Mouse (Mus musculus): ENCODE data around the gene Ccl4. TPM values are rescaled to one million over a fixed set of nuclear protein-coding genes. Genes with fewer than 3 reads are reported as not detected.

Ccl4 gene
- total and polyA plus RNA-seq, 2 experiments, result 1.1 TPM; not detected in 1

DNA sequence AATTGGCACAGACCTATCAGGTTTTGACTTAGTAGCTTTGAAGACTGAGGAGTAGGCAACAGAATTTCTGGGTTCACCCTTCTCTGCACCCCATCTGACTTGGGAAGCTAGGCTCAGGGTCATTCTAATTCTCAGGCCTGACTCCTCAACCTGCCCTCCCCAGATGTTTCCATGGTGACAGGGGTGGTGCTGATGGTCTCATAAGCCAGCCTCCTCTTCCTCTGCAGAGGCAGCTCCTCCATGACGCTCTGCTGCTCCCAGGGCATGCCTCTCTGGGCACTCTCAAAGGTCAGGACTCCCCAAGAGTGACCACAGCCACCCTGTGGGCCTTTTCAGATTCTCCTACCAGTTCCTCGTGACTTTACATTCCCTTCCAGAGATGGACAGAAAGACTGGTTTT is 23.4 kb upstream of the Ccl4 start:
- TF ChIP-seq CTCF (IDR thresholded peaks at IDR 0.05; ENCODE audit: low read depth, low read length) (no peak), POLR2A (IDR thresholded peaks at IDR 0.05; ENCODE audit: extremely low read depth, insufficient read depth, low read length) (no peak)
- no peaks in the 10 kb centered on the region for H3K36me3 ChIP-seq (ENCODE audit: control insufficient read depth, insufficient read depth, low read length)
- H3K4me1 ChIP-seq (ENCODE audit: control insufficient read depth, insufficient read depth, low read length), result no peaks in the 10 kb centered on the region
- no peaks in the 10 kb centered on the region for H3K79me2 ChIP-seq (ENCODE audit: control insufficient read depth, insufficient read depth, low read length)
- no peak for DNase-seq (ENCODE audit: extremely low read depth, low read depth, low spot score)
- no peak overlapping the region for H3K27ac ChIP-seq (replicated peaks; ENCODE audit: insufficient read depth, low read depth, low read length)
- WGBS, result 80% methylated on average over 2 of the region's 2 CpGs
- no peak overlapping the region for H3K4me3 ChIP-seq (ENCODE audit: insufficient read depth, low read depth, low read length)
- H3K27me3 ChIP-seq (ENCODE audit: control insufficient read depth, insufficient read depth, low read length), result no peaks in the 10 kb centered on the region
- no peak overlapping the region for H3K9ac ChIP-seq (ENCODE audit: low read depth, low read length)

DNA sequence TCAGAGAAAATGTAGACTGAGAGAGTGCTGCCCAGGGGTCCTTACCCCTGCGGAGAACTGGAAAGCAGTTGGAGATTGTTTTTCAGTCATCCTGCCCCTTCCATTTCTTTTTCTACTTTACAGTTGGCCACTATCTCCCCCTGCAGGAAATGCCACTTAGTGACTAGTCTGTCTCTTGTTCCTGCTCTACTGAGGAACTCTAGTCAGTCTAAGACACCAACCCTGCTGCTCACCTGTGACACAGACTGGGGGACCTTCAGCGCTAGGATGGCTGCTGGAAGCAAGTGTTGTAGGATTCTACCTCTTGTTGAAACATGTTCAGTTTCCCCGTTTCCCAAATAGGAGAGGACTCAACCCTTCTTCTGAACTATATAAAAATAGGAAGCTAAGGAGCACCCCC is 22.9 kb upstream of the Ccl4 start:
- WGBS, result 80% methylated on average over 3 of the region's 3 CpGs

DNA sequence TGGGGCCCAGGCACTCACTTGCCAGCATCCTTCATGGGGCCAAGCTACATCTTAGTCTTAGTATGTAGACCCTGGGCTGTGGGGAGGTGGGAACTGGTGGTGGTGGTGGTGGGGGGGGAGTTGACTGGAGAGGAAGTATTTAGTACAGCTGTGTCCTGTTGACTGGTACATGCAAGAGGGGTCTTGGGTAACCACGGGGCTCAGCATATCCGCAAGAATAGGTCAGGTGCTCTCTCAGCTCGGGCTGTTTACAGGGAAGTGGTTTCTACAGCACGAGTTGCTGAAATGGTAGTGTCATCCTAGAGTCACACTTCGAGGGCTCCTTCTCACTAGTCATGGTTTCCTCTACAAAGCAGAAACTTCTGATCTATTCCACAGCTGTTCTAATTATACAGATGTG is 22.2 kb upstream of the Ccl4 start:
- 74% methylated on average over 5 of the region's 5 CpGs for WGBS
- H3K36me3 ChIP-seq (ENCODE audit: control insufficient read depth, insufficient read depth, low read length), result no peaks in the 10 kb centered on the region
- H3K79me2 ChIP-seq (ENCODE audit: control insufficient read depth, insufficient read depth, low read length), result no peaks in the 10 kb centered on the region
- TF ChIP-seq CTCF (IDR thresholded peaks at IDR 0.05; ENCODE audit: low read depth, low read length), result no peak
- no peak for TF ChIP-seq POLR2A (IDR thresholded peaks at IDR 0.05; ENCODE audit: extremely low read depth, insufficient read depth, low read length)
- no peak overlapping the region for H3K27ac ChIP-seq (replicated peaks; ENCODE audit: insufficient read depth, low read depth, low read length)
- H3K9ac ChIP-seq (ENCODE audit: low read depth, low read length), result no peak overlapping the region
- no peak overlapping the region for H3K4me3 ChIP-seq (ENCODE audit: insufficient read depth, low read depth, low read length)
- H3K27me3 ChIP-seq (ENCODE audit: control insufficient read depth, insufficient read depth, low read length), result no peaks in the 10 kb centered on the region
- H3K4me1 ChIP-seq (ENCODE audit: control insufficient read depth, insufficient read depth, low read length), result no peaks in the 10 kb centered on the region
- no peak for DNase-seq (ENCODE audit: extremely low read depth, low read depth, low spot score)

More for the DNA sequence above, 22.9 kb upstream of the Ccl4 start:
- no peak for DNase-seq (ENCODE audit: extremely low read depth, low read depth, low spot score)
- Histone ChIP-seq H3K79me2 (ENCODE audit: control insufficient read depth, insufficient read depth, low read length) (no peaks in the 10 kb centered on the region), H3K27ac (replicated peaks; ENCODE audit: insufficient read depth, low read depth, low read length) (no peak overlapping the region), H3K4me1 (ENCODE audit: control insufficient read depth, insufficient read depth, low read length) (no peaks in the 10 kb centered on the region), H3K36me3 (ENCODE audit: control insufficient read depth, insufficient read depth, low read length) (no peaks in the 10 kb centered on the region), H3K9ac (ENCODE audit: low read depth, low read length) (no peak overlapping the region), H3K4me3 (ENCODE audit: insufficient read depth, low read depth, low read length) (no peak overlapping the region), H3K27me3 (ENCODE audit: control insufficient read depth, insufficient read depth, low read length) (no peaks in the 10 kb centered on the region)
- TF ChIP-seq POLR2A (IDR thresholded peaks at IDR 0.05; ENCODE audit: extremely low read depth, insufficient read depth, low read length), result no peak
- TF ChIP-seq CTCF (IDR thresholded peaks at IDR 0.05; ENCODE audit: low read depth, low read length), result no peak

DNA sequence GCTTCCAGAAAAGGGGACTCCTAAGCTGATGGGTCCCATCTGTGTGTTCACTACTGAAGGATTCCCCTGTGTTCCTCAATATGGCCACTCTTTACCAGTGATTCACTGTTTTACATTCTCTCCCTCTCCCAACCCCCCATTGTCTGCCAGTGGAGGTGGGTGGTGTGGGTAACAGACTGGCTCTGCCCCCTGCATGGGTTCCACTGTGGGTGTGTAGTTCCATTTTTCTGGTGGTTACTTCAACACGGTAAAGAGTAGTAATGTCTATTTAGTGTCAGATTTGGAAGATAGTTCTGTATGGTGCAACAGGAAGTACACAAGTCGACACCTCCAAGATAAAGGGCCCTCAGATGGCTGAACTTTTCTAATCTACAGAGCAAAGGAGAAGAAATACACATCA is 21.2 kb upstream of the Ccl4 start:
- Histone ChIP-seq H3K27ac (replicated peaks; ENCODE audit: insufficient read depth, low read depth, low read length) (no peak overlapping the region), H3K4me1 (ENCODE audit: control insufficient read depth, insufficient read depth, low read length) (no peaks in the 10 kb centered on the region), H3K4me3 (ENCODE audit: insufficient read depth, low read depth, low read length) (no peak overlapping the region), H3K79me2 (ENCODE audit: control insufficient read depth, insufficient read depth, low read length) (no peaks in the 10 kb centered on the region), H3K27me3 (ENCODE audit: control insufficient read depth, insufficient read depth, low read length) (no peaks in the 10 kb centered on the region), H3K36me3 (ENCODE audit: control insufficient read depth, insufficient read depth, low read length) (no peaks in the 10 kb centered on the region), H3K9ac (ENCODE audit: low read depth, low read length) (no peak overlapping the region)
- WGBS, result 50% methylated on average over 2 of the region's 2 CpGs
- no peak for DNase-seq (ENCODE audit: extremely low read depth, low read depth, low spot score)
- TF ChIP-seq CTCF (IDR thresholded peaks at IDR 0.05; ENCODE audit: low read depth, low read length), result no peak
- TF ChIP-seq POLR2A (IDR thresholded peaks at IDR 0.05; ENCODE audit: extremely low read depth, insufficient read depth, low read length), result no peak

DNA sequence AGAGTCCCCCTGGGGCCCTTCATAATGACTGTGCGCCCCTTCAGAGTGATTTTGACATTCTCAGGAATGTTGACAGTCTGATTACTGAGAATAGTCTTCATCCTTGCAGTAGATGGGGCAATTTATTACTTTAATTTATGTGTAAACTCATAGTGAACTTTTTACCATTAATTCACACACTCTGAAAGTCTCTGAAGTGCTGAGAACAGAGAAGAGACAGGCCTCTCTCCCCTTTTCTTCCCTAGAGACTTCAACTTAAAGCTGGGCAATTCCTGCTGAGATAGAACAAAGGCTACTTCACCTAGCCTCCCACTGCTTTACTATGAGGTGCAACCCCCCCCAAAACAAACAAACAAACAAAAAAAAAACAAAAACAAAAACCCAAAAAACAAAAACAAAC is 16.9 kb upstream of the Ccl4 start, which contains the start of gene Rpl9-ps1:
Rpl9-ps1 (minus strand) TSS at position 101 of the 400 bp plus-strand sequence.
- H3K27ac ChIP-seq (replicated peaks; ENCODE audit: insufficient read depth, low read depth, low read length), result no peak within 1 kb of the TSS
- TF ChIP-seq CTCF (IDR thresholded peaks at IDR 0.05; ENCODE audit: low read depth, low read length) (no peak), POLR2A (IDR thresholded peaks at IDR 0.05; ENCODE audit: extremely low read depth, insufficient read depth, low read length) (no peak)
- no peak within 1 kb of the TSS for H3K4me3 ChIP-seq (ENCODE audit: insufficient read depth, low read depth, low read length)
- no peaks in the 10 kb centered on the region for H3K27me3 ChIP-seq (ENCODE audit: control insufficient read depth, insufficient read depth, low read length)
- no peak within 1 kb of the TSS for H3K9ac ChIP-seq (ENCODE audit: low read depth, low read length)
- no peaks in the 10 kb centered on the region for H3K36me3 ChIP-seq (ENCODE audit: control insufficient read depth, insufficient read depth, low read length)
- 91% methylated on average over 1 of the region's 1 CpGs for WGBS
- no peaks in the 10 kb centered on the region for H3K4me1 ChIP-seq (ENCODE audit: control insufficient read depth, insufficient read depth, low read length)
- H3K79me2 ChIP-seq (ENCODE audit: control insufficient read depth, insufficient read depth, low read length), result no peaks in the 10 kb centered on the region
- DNase-seq (ENCODE audit: extremely low read depth, low read depth, low spot score), result no peak

DNA sequence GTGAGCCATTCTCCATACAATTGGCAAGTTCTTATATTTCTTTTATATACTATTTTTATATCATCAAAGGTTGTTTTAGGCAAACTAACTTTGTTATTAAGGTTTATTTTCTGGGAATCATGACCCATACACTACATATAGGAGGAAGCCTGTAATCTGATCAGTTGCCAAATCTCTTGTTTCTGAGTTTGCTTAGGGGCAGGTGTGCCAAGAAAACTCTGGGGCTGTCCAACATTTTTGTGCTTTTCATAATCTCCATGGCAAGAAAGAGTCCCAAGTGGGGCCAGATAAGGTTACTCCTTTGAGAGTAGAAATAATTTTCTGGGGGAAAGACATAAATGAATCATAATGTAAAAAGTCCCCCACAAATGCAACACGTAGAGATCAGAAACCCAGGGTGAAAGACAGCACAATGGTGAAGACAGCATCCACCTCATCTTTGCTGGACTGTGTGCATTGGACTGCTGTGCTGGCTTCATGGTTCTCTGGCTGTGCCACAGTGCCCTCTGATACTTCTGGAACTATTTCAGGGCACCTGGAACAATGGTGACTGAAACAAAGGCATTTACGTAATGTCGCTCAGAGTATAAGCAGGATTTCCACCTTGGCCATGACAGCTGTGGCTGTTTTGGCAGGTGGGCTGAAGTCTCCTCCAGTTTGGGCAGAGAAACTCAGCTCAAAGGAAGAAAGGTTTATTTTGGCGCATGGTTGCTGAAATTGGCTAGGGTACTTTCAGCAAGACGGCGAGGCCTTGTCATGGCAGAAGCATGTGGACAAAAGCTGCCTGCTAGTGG is 15.8 kb upstream of the Ccl4 start:
- no peaks in the 10 kb centered on the region for H3K36me3 ChIP-seq (ENCODE audit: control insufficient read depth, insufficient read depth, low read length)
- no peaks in the 10 kb centered on the region for H3K27me3 ChIP-seq (ENCODE audit: control insufficient read depth, insufficient read depth, low read length)
- no peak overlapping the region for H3K9ac ChIP-seq (ENCODE audit: low read depth, low read length)
- no peak overlapping the region for H3K4me3 ChIP-seq (ENCODE audit: insufficient read depth, low read depth, low read length)
- no peak overlapping the region for H3K27ac ChIP-seq (replicated peaks; ENCODE audit: insufficient read depth, low read depth, low read length)
- no peaks in the 10 kb centered on the region for H3K79me2 ChIP-seq (ENCODE audit: control insufficient read depth, insufficient read depth, low read length)
- TF ChIP-seq POLR2A (IDR thresholded peaks at IDR 0.05; ENCODE audit: extremely low read depth, insufficient read depth, low read length), result no peak
- TF ChIP-seq CTCF (IDR thresholded peaks at IDR 0.05; ENCODE audit: low read depth, low read length), result no peak
- DNase-seq (ENCODE audit: extremely low read depth, low read depth, low spot score), result no peak
- WGBS, result 94% methylated on average over 6 of the region's 6 CpGs
- no peaks in the 10 kb centered on the region for H3K4me1 ChIP-seq (ENCODE audit: control insufficient read depth, insufficient read depth, low read length)

All from liver, adult 2 months (tissue).